Mouse (Mus musculus) cortical plate, adult 2 months (tissue): ENCODE results near the gene Pcx. TPM values are rescaled to one million over a fixed set of nuclear protein-coding genes. Genes with fewer than 3 reads are reported as not detected.

Source experiments
- H3K27ac ChIP-seq: fragments of 200-500 bp; 2 replicates; pipeline ENCODE4 v1.5.1; 2012; ENCODE audit warnings: low read length, control low read depth, inconsistent platforms; ENCODE audit not compliant: insufficient read depth
- H3K4me1 ChIP-seq: fragments of 200-500 bp; 2 replicates; pipeline ENCODE4 v1.6.1; 2011; ENCODE audit warnings: low read length; ENCODE audit not compliant: control insufficient read depth, insufficient read depth
- H3K4me3 ChIP-seq: fragments of 200-500 bp; 2 replicates; pipeline ENCODE4 v1.5.1; 2011; ENCODE audit warnings: mild to moderate bottlenecking, low read length, control low read depth; ENCODE audit not compliant: insufficient read depth
- CTCF ChIP-seq: fragments of 200-500 bp; IDR thresholded peaks from 2 replicates; pipeline ENCODE4 v1.5.1; 2011; ENCODE audit warnings: mild to moderate bottlenecking, control low read depth, low read length; ENCODE audit not compliant: insufficient read depth; ENCODE audit errors: extremely low read depth
- POLR2A ChIP-seq: fragments of 200-500 bp; IDR thresholded peaks from 2 replicates; pipeline ENCODE4 v1.6.1; 2011; ENCODE audit warnings: mild to moderate bottlenecking, low read length, control low read depth; ENCODE audit not compliant: insufficient read depth; ENCODE audit errors: extremely low read depth
- polyA plus RNA-seq: library from polyadenylated mRNA; depleted of rRNA; stranded (reverse); fragments of >200 nt; gene quantifications from 2 replicates; pipeline ENCODE4 v1.2.3, GENCODE M21; 2012

Gene Pcx
- polyA plus RNA-seq, 1 experiment: 41.4 TPM

DNA sequence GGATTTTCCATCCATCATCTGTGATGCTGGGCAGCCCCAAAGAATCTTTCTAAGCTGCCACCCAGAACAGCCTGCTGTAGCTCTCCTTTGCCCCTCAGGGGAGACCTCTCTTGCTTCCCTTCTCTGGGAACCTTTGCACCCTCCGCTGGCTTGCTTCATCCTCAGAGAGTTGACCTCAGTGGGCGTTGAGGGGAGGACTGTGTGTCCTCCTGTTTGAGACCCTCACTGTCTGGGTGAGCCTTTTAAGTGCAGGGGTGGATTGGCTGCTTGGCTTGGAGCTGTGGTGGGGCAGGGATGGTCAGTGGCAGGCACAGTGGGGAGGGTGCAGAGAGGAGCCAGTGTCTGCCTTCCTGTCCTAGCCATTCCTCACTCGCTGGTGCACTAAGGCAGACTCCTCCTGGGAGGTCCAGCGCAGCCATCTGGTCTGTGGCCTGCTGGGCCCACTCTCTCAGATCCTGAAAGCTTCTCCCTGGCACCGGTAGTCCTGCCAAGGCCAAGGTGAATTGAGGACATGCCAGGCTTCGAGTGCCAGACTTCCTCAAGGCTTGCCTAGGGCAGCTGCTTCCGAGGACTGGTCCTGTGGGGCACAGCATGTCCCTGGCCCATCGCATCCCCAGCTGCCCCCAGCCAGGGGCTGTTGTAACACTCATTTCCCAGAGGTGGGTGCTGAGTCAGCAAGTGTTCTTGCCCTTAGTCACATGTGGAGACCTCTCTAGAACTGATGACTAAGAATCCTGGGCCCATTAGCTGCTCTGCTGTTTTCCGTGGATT lies 17.6 kb upstream of the Pcx start:
- Histone ChIP-seq H3K4me1 (peaks cover 2% of the 10 kb centered on the region; the same call in 1 of the 2 replicates), H3K27ac (no peak overlapping the region), H3K4me3 (no peak overlapping the region)
- TF ChIP-seq CTCF (no peak), POLR2A (no peak)

DNA sequence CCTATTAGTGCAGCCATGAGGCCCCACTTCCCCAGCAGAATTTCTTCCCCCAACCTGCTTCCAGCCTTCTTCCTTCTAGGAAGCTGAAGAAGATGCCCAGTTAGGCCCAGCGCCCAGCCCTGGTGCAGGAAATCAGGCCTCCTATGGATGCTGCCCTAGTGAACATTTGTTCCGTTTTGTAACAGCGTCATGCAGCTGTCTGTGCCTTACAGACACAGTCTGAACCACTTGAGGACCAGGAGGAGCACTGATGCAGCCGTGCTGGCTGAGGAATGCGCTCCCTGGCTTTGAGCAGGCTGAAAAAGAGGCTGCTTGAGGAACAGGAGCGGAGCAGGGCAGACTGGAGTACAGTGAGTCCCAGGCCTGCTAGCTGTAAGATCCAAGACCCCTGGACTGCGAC lies 15.6 kb upstream of the Pcx start:
- no peak overlapping the region for H3K27ac ChIP-seq
- peaks cover 2% of the 10 kb centered on the region; the same call in 1 of the 2 replicates for H3K4me1 ChIP-seq
- H3K4me3 ChIP-seq: no peak overlapping the region
- TF ChIP-seq CTCF (no peak), POLR2A (no peak)

DNA sequence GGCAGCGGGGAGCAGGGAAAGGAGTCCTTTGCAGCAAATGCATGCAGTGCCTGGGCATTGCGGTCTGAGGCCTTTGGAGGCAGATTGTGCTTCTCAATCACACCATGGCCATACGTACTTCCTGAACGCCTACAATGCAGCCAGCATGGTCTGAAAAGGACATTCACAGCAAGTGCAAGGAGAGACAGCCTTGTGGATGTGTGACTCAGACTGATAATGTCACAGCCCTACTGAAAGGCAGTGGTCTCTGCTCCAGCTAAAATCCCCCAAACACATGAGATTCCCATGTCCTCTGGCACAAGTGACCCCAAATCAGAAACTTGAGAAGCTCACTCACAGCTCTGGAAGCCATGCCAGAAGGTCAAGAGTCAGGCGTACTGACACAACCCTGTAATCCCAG lies 14.5 kb upstream of the Pcx start:
- Histone ChIP-seq H3K4me3 (no peak overlapping the region), H3K27ac (no peak overlapping the region), H3K4me1 (peaks cover 2% of the 10 kb centered on the region; the same call in 1 of the 2 replicates)
- TF ChIP-seq CTCF (no peak), POLR2A (no peak)

DNA sequence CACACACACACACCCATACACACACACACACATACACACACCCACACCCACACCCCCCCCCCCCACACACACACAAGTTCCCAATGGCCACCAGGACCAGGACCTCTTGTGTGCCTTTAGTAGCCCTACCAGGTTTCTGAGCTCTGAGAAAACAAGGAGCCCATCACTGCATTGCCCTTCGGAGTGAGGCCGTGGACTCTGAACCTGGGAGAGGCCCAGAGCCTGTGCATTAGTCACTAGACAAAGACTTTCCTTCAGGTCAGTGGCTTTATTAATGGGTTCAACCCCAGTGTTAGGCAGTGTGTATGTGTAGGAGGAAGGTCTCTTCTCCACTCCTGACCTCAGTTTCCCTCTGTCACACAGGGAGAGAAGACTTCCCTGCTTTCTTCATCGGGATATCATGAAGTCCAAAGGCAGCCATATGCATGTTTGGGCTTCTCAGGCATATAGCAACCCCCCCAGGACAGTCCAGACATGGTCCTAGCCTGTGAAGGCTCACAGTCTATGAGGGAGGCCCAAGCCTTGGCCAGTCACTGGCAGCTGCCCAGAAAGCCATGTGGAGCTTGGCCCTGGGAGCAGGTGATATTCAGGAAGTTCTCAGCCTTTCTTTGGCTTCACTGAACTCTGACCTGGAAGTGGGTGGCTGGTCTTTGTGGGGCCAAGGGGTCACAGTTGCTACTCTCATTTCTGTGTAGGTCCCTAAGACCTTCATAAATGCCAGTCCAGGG lies 13.6 kb upstream of the Pcx start:
- TF ChIP-seq POLR2A: no peak
- TF ChIP-seq CTCF: no peak
- no peak overlapping the region for H3K4me3 ChIP-seq
- H3K27ac ChIP-seq: no peak overlapping the region
- H3K4me1 ChIP-seq: peaks cover 2% of the 10 kb centered on the region; the same call in 1 of the 2 replicates

DNA sequence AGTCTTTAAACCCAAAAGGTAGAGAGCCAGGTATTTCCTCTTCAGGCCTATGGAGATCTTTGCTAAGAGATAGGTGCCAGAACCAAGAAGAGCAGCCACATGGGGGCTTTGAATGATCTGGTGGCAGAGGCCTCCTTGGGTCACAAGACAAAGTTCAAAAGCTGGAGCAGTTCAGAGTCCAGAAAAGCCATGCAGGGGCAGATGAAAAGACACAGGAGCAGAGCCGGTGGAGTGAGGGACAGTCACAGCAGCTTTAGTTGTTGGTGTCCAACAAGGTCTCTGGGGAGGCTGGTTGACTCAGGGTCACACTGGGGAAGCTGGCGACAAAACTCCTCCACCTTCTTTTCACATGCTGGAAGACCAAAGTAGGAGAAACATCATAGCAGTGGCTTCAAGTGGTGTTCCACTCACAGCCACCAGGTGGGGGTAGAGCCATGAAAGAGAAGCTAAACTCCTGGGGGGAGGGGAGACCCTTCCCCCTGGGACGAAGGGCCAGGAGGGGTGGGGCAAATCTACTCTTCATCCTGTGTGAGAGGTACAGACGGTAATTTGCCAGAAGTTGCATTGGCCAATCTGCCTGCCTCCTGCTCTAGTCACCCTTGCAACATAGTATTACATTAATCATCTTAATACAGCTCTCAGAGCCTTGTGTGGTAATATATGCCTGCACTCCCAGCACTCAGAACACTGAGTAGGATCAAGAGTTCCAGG lies 12.9 kb upstream of the Pcx start:
- TF ChIP-seq POLR2A (no peak), CTCF (peak; percentile 94)
- H3K4me3 ChIP-seq: no peak overlapping the region
- no peak overlapping the region for H3K27ac ChIP-seq
- H3K4me1 ChIP-seq: peaks cover 2% of the 10 kb centered on the region; the same call in 1 of the 2 replicates

DNA sequence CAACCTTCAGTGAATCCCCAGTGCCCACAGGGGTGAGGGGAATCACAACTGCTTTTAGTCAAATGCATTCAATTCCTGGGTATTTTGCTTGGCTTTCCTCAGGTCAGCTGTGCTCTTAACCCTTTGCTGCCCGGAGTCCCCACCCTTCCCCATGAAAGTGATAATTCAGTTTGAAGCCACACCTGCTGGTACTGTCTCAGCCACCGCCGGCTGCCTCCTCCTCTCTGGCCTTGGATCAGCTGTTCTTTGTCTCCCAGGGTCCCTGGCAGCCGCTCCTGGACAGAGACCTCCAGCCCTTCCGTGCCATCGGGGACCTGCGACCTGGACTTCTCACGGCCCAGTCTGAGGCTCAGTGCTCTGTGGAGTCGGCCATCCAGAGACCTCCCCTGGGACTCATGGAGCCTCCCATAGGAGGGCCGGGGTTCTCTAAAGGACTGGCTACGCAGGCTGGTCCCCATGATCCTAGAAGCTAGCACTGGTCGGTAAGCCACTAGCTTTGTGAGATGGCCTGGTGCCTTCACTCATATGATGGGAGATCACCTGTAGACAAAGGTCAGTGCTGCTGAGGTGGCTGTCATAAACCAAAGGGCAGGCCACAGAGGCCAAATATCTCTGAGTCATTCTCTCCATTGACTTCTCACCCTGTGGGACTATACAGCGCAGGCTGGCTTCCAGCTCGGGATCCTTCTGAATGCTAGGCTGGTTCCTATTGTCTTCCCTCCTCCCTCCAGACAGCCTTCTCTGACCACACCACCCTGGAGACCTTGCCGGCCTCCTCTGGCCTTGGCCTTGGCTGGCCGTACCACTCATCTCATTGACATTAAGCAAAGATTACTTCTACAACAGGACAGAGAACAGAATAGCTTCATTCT lies 12.0 kb upstream of the Pcx start, which contains the start of gene 2010003K11Rik:
Gene 2010003K11Rik (minus strand): TSS at position 522 of the 872 bp plus-strand sequence.
- H3K4me1 ChIP-seq: no peaks in the 10 kb centered on the region
- no peak within 1 kb of the TSS for H3K4me3 ChIP-seq
- TF ChIP-seq CTCF: no peak
- TF ChIP-seq POLR2A: no peak
- H3K27ac ChIP-seq: no peak within 1 kb of the TSS

DNA sequence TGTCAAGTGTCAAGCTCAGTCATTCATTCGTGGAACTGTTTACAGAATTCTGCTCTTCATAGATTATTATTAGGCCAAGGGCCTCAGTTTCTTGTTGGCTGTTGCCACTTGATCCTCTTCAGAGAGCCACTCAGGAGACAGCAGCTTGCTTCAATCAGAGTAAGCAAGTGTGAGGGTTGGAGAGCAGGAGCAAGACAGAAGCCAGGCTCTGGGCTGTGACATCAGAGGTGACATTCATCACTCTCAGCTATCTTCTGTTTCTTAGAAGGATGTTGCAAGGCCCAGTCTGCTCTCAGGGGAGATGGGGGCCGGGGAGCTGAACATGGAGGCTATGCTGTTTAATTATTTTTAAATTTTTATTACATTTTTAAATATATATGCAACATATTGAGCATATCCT lies 7.6 kb upstream of the Pcx start:
- H3K27ac ChIP-seq: no peak overlapping the region
- H3K4me3 ChIP-seq: no peak overlapping the region
- TF ChIP-seq CTCF (no peak), POLR2A (no peak)
- H3K4me1 ChIP-seq: no peaks in the 10 kb centered on the region

DNA sequence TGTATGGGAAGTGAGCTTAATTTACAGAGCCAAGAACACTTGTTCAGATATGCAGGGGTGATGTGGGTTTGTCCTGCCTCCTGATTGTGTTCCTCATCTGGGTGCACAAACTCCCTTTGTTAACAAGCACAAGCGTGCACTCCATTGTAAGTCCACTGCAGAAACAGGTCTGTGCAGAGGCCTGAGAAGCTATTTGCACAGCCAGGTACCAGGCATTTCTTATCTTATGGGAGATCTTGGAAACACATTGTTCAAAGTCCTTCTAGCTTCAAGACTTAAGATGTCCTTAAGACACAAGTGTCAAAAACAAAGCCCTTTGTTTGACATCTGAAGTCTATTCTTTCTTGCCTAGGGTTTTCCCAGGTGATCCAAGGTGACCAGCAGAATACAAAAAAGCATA lies 5.4 kb upstream of the Pcx start:
- Histone ChIP-seq H3K27ac (no peak overlapping the region), H3K4me3 (no peak overlapping the region), H3K4me1 (no peaks in the 10 kb centered on the region)
- TF ChIP-seq POLR2A (no peak), CTCF (no peak)

DNA sequence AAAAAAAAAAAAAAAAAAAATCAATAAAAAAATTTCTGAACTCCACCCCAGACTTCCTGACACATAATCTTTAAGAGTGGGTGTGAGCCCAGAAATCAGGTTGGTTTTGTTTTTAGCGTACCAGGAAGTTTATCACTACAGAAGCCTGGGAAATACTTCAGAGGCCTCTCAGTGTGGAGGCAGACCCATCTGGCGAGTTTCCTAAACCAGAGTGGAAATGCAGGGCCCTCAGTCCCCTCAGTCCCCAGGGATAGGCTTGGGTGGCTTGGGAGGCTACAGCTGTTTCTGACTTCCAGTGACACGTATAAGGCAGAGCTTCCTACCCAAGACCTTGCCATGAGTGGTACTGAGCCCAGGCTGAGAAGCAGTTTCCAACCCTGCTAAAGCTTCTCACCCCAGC lies 2.5 kb upstream of the Pcx start:
- TF ChIP-seq POLR2A: no peak
- TF ChIP-seq CTCF: no peak
- no peak overlapping the region for H3K27ac ChIP-seq
- peaks cover 2% of the 10 kb centered on the region; the same call in 1 of the 2 replicates for H3K4me1 ChIP-seq
- no peak overlapping the region for H3K4me3 ChIP-seq
